9 mouse cellular contexts compared by ENCODE assay signal in genomic region chr9:13681147-13681546, GRCm38 (mm10).
DNase-seq lines count a peak whose midpoint lies in the region; ATAC-seq and TF ChIP-seq lines count a peak whose summit lies in the region.
"Had no signal": no experiment of that assay in that cellular context is flagged by ENCODE, and none has a peak within 500 bp of the region (broad histone marks: within the 10 kb centered on the region; RNA-seq: fewer than 3 reads in every experiment).

No protein-coding gene starts in this region.

- no peak overlapping the region for H3K9ac ChIP-seq in forebrain, embryonic 13.5 days
- H3K9ac ChIP-seq in hindbrain, embryonic 16.5 days (ENCODE audit: low read depth, low read length) = no peak overlapping the region
- H3K9ac ChIP-seq in neural tube, embryonic 15.5 days (replicated peaks) = no peak overlapping the region
- H3K9ac ChIP-seq: liver, embryonic 15.5 days had no signal

- peak overlapping the region; percentile 41 for H3K4me2 ChIP-seq in forebrain, embryonic 13.5 days
- peak overlapping the region; percentile 42; the same call in 1 of the 2 replicates for H3K4me2 ChIP-seq in hindbrain, embryonic 16.5 days (ENCODE audit: low read length)
- peak overlapping the region; percentile 41; the same call in 1 of the 2 replicates for H3K4me2 ChIP-seq in neural tube, embryonic 15.5 days
- H3K4me2 ChIP-seq: liver, embryonic 15.5 days had no signal

- H3K27me3 ChIP-seq in forebrain, embryonic 13.5 days = no peaks in the 10 kb centered on the region
- H3K27me3 ChIP-seq in hindbrain, embryonic 16.5 days (replicated peaks; ENCODE audit: control insufficient read depth, insufficient read depth, low read length) = no peaks in the 10 kb centered on the region
- H3K27me3 ChIP-seq in neural tube, embryonic 15.5 days (replicated peaks) = no peaks in the 10 kb centered on the region
- H3K27me3 ChIP-seq: liver, embryonic 15.5 days had no signal

- no peak; the same call in 1 of the 2 replicates for ATAC-seq in forebrain, embryonic 13.5 days
- no peak for ATAC-seq in hindbrain, embryonic 16.5 days
- ATAC-seq in neural tube, embryonic 15.5 days (ENCODE audit: low FRiP score) = peak; percentile 13; the same call in 1 of the 2 replicates

- no peak for DNase-seq in layer of hippocampus, adult 2 months (ENCODE audit: low spot score in 2 of 2)
- DNase-seq in layer of hippocampus, postnatal 14 days (ENCODE audit: low spot score in 2 of 2) = no peak
- no peak for DNase-seq in urinary bladder, postnatal 4 days (ENCODE audit: low spot score in 2 of 2)
- DNase-seq in urinary bladder, postnatal 10 days (ENCODE audit: low spot score) = no peak

- 0 out of 2 replicates have a peak, but pooled peaks cover 3% of the 10 kb centered on the region for H3K36me3 ChIP-seq in forebrain, embryonic 13.5 days (ENCODE audit: poor library complexity, severe bottlenecking)
- H3K36me3 ChIP-seq in hindbrain, embryonic 16.5 days (ENCODE audit: control insufficient read depth, insufficient read depth, low read length) = no peaks in the 10 kb centered on the region
- no peaks in the 10 kb centered on the region for H3K36me3 ChIP-seq in neural tube, embryonic 15.5 days
- H3K36me3 ChIP-seq: G1E; liver, embryonic 15.5 days had no signal

- H3K4me1 ChIP-seq in forebrain, embryonic 13.5 days = peaks cover 16% of the 10 kb centered on the region
- peaks cover 3% of the 10 kb centered on the region; the same call in 1 of the 2 replicates for H3K4me1 ChIP-seq in hindbrain, embryonic 16.5 days (ENCODE audit: control insufficient read depth, insufficient read depth, low read depth, low read length)
- H3K4me1 ChIP-seq in neural tube, embryonic 15.5 days = peaks cover 9% of the 10 kb centered on the region

- peak overlapping the region; percentile 80 for H3K27ac ChIP-seq in layer of hippocampus, adult 2 months
- peak overlapping the region; percentile 63 for H3K27ac ChIP-seq in forebrain, embryonic 13.5 days
- peak overlapping the region; percentile 67 for H3K27ac ChIP-seq in hindbrain, embryonic 16.5 days (ENCODE audit: low read depth, low read length)
- H3K27ac ChIP-seq in neural tube, embryonic 15.5 days (replicated peaks) = peak overlapping the region; percentile 69
- H3K27ac ChIP-seq: liver, embryonic 15.5 days had no signal

- 82% methylated on average over 8 of the region's 8 CpGs for WGBS in forebrain, embryonic 13.5 days
- 79% methylated on average over 8 of the region's 8 CpGs for WGBS in hindbrain, embryonic 16.5 days
- 73% methylated on average over 8 of the region's 8 CpGs for WGBS in neural tube, embryonic 15.5 days

- H3K4me3 ChIP-seq in layer of hippocampus, adult 2 months = peak overlapping the region; percentile 1; the same call in 1 of the 2 replicates
- no peak overlapping the region for H3K4me3 ChIP-seq in forebrain, embryonic 13.5 days
- no peak overlapping the region for H3K4me3 ChIP-seq in hindbrain, embryonic 16.5 days (ENCODE audit: low read length)
- no peak overlapping the region for H3K4me3 ChIP-seq in neural tube, embryonic 15.5 days (replicated peaks)
- H3K4me3 ChIP-seq: liver, embryonic 15.5 days had no signal

- TF ChIP-seq CTCF in layer of hippocampus, adult 2 months (conservative IDR thresholded peaks at IDR 0.05) = no peak

- H3K9me3 ChIP-seq in forebrain, embryonic 13.5 days (replicated peaks) = no peaks in the 10 kb centered on the region
- no peaks in the 10 kb centered on the region for H3K9me3 ChIP-seq in hindbrain, embryonic 16.5 days (ENCODE audit: control insufficient read depth, low read length)
- no peaks in the 10 kb centered on the region for H3K9me3 ChIP-seq in neural tube, embryonic 15.5 days (replicated peaks)
- H3K9me3 ChIP-seq: G1E; liver, embryonic 15.5 days had no signal
